Mouse (Mus musculus): ENCODE results near the gene Fbxl15. TPM values are rescaled to one million over a fixed set of nuclear protein-coding genes. Genes with fewer than 3 reads are reported as not detected.
A peak's percentile ranks its signal among the peaks of the same experiment; 100 is the strongest.

Fbxl15 gene
- polyA plus RNA-seq, 2 experiments from 2014 or later, result 5.6 to 6.9 TPM

DNA sequence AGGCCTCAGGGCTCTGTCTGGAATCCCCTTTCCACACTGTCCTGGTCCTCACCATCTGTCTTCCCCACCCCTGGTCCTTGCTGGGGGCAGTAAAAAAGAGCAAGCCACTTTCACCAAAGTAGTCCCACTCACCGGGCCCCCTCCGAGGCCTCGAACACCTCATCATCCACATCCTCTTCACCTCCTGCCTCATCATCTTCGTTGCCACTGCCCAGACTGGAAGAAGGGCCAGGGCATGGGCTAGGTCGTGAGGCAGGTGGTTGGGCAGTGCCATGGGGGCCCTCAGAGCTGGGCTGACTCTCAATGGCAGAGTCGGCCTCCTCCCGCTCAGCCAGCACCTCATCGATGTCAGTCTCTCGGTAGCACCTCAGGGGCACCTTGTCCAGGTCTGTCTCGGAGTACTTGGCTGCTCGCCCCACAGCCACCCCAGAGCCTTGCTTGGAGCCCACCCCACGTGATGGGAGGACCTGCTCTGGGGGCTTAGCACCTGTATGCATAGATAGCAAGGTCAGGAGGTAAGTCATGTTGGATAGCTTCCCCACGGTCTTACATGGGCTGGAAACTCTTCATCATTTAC, 4.9 kb upstream of the Fbxl15 start:
- no peak for ATAC-seq

DNA sequence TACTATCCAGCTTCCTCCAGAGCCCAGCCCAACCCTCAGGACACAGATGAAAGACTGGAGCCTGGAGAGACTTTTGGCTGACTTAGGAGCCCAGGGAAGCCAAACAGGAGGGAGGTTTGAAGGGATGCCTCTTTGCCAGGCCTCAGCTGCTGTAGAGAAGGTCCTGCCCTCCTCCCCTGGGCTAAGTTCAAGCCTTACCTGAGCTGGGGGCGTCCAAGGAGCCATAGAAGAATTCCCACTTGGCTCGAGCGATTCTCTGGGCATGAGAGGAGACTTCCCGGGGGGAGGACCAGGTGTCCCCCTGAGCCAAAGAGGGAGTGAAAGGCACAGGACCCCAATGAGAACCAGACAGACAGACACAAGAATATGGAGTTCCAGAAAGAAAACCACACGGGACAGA, 4.3 kb upstream of the Fbxl15 start:
- no peak for ATAC-seq

DNA sequence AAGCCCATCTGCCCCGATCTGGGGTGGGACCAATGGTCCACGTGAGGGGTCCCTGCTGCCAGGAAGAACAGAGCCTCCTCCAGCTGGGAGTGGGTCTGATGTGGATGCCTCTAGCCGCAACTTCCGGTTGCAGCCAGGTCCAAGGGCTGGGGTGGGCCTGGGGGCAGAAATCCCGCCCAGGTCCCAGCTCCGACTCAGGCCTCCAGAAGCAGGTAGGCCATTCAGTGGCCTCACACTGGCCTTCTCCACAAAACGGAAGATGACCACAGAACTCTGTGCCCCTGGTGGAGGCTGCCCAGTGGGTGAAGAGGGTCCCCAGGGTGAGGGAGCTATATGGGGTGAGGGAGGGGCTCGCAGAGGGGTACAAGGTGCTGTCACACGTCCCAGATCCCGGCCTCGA, 3.6 kb upstream of the Fbxl15 start:
- no peak for ATAC-seq

DNA sequence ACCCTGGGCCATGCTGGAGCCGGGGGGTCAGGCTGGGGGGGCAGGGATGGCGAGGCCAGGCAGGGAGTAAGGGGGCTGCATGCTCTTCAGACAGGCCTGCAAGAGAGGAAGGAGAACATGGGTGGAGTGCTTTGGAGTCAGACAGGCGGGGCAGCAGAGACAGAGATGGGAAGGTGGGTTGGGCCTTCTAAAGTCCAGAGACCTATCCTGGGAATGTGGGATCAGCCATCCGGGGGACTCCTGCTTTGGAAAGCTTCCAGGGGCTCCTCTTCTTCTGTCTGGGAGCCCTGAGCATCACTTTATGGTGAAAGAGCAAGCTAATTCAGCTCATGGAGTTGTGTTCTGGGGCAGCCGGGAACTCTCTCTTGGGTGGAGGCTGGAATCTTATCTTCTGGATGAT, 3.1 kb upstream of the Fbxl15 start:
- ATAC-seq, result no peak

DNA sequence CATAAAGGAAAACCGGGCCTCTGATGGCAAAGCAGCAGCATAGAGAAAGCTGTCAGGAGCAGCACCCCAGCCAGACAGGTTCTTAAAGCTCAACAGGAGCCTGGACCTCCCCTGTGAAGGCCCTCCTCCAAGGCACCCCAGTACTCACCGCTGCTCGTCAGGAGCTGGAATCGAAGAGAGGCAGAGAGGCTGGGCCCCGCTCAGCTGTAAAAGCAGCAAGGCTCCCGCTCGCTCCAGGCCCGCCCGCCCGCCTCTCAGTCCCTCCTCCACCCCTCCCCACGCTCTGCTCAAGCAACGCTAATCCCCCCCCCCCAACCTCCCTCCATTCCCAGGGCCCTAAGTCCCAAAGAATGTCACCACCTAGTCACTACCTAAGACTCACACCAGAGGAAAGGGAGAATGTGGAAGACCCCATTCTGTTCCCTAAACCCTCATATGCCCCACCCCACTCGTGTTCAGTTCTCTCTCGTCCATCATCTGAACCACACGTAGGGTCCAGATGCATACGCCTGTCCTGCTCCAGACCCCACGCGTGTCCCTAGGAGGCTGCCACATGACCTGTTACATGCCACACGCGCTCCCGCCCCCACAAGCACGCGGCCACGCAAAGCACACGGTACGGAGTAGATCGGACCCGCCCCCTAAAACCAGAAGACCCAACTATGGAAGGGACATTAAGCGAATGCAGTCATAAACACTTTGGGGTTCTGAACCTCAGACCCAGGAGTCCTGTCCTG, 1.8 kb upstream of the Fbxl15 start:
- ATAC-seq, result no peak

DNA sequence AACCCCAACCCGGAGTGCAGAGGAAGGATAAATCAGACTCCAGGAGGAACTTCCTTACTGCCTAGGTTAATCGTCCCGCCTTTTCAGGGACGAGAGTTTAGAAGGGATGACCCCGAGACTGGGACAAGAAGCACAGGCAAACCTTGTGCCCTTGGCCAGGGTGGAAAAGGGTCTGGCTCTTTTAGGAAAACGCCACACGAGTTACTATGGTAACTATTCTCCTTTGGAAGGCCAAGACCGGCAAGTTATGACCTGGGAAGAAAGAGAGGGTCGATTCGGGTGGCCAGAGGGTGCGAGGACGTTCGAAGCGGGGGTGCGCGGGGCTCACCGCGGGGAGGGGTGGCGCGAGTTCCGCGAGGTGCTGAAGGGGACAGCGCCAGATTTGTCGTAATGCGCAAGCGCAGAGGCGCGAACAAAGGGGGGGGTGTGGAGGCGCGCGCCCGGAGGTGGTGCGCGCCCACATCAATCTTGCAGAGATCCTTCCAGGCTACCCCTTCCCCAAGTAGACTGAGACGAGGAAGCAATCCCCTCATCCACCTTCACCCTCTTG, 1.2 kb upstream of the Fbxl15 start, which contains the start of gene Psd:
TSS of gene Psd (minus strand) at position 401 of the 550 bp plus-strand sequence.
- no peak for ATAC-seq

DNA sequence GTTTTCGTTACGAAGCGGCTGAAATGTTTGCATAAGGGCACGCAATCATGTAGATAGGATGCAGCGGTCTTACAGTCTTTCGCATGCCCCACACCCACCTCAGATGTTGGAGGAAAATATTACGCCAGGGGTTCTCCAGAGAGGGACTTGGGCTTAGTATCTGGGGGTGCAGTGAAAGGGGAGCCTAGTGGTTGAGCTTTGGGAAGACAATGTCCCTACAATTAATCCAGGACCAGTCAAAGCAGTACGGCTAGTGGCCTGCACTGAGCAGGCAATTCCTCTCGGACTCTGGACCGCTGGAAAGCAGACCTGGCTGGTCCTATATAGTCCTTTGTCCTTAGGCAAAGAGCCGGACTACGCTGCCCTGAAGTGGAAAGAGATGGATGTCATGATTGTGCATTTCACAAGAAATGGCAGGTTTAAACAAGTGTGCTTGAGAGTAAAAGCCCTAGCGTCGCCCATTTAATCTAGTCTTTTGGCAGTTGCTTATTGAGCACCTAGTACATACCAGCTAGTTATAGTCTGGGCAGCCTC, 386 bp upstream of the Fbxl15 start:
- no peak for ATAC-seq

DNA sequence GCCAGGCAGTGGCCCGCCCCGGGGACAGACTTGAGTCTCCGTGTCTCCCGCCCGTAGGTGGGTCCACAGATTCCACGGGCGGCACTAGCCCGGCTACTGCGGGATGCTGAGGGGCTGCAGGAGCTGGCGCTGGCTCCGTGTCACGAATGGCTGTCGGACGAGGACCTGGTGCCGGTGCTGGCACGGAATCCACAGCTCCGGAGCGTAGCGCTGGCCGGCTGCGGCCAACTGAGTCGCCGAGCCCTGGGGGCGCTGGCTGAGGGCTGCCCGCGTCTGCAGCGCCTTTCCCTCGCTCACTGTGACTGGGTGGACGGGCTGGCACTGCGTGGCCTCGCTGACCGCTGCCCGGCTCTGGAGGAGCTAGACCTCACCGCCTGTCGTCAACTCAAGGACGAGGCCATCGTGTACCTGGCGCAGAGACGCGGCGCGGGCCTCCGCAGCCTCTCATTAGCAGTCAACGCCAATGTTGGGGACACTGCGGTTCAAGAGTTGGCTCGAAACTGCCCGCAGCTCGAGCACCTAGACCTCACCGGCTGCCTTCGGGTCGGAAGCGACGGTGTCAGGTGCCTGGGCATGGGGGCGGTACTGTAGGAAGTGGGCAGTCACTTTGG, 1.2 kb downstream of the Fbxl15 start:
- ATAC-seq, result peak; percentile 16

DNA sequence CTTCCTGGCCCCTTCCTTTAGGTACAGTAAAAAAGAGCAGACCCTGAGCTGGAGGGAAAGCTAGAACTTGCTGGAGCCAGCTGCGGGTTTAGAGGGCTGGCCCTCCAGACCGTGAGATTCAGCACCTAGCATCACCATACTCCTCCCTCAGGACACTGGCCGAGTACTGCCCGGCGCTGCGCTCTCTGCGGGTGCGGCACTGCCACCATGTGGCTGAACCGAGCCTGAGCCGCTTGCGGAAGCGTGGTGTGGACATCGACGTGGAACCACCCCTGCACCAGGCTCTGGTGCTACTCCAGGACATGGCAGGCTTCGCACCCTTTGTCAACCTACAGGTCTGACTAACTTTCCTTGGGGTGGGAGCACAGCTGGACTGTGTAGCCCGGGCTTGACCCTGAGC, 2.0 kb downstream of the Fbxl15 start:
- ATAC-seq, result no peak

DNA sequence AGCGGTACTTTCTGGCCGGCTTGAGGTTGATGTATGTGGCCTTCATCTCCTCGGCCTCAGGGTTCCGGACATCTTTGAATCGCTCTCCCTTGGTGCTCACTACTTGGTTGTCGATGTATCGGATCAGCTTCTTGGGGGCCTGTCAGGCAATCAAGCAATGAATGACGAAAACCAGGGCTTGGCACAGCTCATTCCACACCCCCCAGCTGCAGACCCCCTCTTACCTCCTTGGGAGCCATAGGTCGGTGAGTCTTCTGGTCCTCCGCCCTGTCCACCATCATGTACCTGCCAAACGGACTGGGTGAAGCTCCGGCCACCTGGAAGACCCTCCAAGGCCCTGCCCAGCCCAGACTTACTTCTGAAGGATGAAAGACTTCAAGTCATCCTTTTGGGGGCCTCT, 2.7 kb downstream of the Fbxl15 start:
- ATAC-seq, result no peak

DNA sequence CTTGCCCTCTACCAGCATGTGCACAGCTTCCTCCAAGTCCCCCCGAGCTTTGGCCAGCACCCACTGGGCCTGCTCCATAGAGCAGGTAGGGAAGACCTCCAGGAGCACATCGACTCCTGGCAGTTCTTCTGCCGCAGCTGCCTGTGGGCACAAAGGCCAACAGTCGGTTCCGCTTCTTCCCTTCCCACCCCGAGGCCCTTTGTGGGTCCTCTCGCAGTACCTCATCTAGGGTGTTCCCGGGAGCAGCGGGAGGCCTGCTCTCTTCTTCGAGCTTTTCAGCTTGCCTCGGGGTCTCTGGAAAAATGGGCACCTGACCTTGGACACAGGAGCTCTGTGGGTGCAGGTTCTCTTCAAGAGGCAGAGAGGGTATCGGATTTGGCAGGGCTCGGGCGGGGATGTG, 3.3 kb downstream of the Fbxl15 start:
- ATAC-seq, result no peak

DNA sequence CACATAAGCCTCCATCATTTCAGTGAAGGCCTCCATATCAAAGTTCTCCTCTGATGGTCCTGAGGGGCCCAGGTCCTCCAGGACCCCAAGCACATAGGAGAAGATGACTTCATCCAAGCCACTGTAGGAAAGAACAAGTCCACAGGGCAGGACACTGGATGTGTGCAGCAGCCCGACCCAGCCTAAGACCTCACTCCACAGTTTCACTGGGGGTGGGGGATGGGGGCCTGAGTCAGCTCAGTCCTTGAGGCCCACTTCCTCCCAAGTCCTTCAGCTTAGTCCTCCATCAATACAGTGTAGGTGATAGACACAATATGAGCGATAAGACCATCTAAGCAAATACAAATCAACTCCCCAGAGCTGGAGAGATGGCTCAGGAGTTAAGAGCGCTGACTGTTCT, 4.0 kb downstream of the Fbxl15 start:
- ATAC-seq, result no peak

DNA sequence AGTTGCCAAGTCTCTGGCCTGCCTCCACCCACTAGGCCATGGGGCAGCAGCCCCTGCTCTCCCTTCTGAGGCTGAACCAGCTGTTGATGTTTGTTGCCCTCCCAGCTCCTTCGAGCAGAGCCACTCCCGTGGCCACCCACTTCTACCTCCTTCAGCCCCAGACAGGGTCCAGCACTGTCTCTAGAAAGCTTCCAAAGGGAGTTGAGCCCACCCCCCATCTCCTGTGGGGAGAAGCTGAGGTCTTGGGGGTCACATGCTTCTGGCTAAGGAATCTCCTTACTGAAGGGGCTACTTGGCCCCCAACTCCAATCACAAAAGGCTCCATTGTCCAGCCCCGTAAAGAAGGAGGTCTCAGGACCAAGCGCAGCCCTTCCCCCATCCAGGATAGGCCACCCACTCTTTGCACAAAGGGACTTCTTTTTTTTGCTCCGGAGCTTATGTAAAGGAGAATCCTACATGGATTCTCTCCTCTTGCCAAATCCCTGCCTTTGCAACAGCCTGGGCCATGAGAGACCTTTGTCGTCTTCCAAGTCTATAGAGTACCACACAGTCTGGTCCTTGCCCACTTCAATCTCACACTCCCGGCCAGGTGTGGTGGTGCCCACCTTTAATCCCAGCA, 4.8 kb downstream of the Fbxl15 start:
- ATAC-seq, result no peak

DNA sequence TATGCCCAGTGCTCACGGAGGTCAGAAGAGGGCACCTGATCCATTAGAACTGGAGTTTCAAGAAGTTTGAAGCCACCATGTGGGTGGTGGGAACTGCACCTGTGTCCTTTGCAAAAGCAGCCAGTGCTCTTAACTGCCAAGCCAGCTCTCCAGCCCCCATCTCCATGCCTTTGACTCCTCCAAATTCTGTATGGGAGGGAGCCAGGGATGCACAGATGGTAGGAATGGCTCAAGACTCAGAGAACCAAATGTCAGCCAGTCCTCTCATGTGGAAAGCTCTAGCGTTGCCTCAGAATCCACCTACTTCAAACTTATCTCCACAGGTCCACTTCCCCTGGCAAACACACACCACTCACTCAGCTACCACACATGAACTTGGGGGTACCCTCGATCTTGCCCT, 5.9 kb downstream of the Fbxl15 start:
- no peak for ATAC-seq

DNA sequence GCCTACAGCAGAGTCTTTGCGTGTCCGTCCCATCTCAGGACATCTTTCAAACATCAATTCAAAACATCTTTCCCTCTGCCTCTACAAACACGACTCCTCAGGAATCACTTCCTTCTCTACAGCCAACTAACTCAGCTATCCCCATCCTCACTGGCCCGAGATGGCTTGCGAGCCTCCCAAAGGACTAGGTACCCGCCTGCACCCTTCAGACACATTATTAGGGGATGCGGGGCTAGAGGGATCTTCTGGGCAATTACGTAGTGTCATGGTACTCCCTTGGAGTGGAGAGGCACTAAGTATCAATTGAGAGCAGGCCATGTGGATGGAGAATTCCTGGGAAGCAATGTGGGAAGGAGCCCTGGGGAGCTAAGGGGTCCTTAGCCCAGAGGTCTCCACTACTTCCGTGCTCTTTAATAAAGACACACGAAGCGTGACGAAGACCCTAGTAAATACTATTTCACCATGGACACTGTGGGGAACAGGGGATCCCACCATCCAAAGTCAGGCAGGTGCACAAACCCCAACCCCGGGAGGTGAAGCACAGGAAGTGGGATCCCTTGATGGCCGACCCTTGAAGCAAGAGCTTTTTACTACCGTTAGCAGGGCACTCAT, 9.8 kb downstream of the Fbxl15 start:
- peak; percentile 16 for ATAC-seq

DNA sequence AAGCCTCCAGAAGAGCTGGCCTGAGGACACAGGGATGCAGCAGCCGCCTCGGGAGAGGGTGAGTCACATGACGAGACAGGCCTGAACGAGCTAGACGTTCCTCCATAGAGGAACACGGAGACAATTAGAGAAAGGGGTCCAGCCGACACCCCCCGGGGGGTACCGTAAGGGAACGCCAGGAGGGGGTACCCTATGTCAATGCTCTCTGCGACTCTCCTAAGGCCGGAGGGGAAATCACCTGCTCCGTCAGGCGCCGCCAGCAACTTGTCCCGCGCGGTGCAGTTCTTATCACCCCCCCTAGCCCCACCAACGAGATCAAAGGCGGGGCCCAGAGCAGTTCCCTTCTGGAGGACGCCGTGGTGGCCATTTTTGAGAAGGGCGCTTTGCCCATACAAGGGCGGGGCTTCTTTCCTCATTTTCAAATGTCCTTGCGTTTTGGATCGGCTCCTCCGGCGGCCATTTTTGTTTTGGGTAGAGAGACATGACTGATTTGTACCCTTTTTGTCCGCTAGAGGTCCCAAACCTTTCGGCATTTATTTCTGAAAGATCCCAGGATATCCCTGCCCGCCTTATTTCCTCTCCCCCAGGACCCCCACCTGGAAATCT, 10.4 kb downstream of the Fbxl15 start, which contains the start of gene Cuedc2:
TSS of gene Cuedc2 (minus strand) at position 372 of the 606 bp plus-strand sequence.
- peak; percentile 89 for ATAC-seq

DNA sequence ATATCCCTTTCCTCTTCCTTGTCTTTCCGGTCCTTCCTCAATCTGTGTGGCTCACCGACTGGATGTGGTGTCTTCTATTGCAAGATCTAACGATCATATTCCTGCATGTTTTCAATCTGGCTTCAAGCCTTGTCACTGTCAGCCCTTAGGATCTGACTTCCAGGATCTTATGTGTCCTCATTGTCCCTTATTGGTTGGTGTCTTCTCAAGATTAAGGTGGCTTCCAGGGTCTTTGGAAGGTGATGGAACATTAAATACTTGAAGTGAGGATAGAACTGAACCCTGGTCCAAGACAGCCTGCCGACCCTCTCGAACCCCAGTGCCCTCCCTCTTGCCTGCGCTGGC, 10.9 kb downstream of the Fbxl15 start:
- ATAC-seq, result peak; percentile 12

DNA sequence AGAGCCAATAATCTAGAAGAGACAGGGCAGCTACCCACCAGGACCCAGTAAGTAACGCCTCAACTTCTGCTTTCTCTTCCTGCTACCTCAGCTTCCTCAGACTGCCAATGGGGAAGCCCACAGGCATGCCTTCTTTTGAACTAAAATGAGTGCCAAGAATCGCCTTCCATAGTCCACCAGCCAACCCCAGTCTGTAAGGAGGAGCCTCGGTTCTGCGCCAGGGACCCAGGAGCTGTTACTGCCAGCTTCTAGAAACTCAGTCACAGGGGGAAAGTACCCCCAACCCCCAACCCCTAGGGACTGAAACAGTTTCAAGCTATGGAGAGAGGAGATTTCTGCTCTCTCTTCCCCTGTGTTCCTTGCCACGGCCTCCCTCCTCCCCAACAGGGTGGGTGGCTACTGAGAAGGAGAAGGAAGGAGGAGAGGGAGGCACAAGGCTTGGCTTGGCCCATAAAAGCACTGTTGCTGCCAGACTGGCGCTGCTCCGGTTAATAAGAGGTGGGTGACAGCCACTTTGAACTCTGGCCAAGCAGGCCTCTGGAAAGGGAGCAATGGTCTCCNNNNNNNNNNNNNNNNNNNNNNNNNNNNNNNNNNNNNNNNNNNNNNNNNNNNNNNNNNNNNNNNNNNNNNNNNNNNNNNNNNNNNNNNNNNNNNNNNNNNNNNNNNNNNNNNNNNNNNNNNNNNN, 11.4 kb downstream of the Fbxl15 start:
- no peak for ATAC-seq

DNA sequence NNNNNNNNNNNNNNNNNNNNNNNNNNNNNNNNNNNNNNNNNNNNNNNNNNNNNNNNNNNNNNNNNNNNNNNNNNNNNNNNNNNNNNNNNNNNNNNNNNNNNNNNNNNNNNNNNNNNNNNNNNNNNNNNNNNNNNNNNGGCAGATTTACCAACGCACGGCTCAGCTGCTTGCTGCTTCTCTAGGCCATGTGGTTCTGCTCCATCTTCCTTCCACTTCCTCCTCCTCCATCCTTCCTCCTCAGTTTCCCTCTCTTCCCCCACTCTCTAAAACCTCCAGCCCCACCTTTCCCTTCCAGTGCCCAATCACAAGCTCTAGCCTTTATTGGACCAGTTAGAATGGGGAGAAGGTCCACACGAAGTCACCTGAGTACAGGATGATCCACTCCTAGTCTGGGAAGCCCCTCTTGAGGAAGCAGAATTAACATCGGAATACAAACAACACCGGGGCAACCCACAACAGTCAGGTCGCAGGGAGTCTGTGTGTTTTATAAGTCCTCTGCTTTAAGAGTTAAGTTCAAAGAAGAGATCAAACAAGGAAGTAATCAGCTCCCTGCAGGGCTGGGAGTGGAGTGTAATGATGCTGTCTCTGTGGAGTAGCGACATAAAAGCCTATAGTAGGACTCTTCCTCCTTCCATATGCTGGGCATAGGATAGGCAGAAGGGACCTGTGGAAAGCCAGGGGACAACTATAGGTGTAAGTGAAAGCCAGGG, 16.9 kb downstream of the Fbxl15 start:
- no peak for ATAC-seq

DNA sequence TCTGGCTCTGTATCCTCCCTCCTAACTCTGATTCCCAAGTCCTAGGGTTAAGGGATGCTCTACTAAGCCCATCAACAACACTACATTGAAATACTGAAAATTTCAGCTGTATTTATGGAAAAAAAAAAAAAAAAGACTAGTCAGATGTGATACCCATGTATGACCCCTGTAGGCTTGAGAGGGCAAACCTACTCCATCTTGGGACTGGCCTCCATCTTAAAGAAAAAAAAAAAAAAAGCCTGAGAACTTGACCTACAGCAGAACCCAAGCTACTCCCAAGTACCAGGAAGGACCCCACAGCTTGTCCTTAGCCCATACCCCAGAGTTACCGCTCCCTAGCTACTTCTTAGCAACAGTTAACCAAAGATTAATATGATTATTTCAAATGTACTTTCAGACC, 19.2 kb downstream of the Fbxl15 start:
- ATAC-seq, result no peak
